ENCODE assay signal across 9 mouse cellular contexts in the genomic region with DNA sequence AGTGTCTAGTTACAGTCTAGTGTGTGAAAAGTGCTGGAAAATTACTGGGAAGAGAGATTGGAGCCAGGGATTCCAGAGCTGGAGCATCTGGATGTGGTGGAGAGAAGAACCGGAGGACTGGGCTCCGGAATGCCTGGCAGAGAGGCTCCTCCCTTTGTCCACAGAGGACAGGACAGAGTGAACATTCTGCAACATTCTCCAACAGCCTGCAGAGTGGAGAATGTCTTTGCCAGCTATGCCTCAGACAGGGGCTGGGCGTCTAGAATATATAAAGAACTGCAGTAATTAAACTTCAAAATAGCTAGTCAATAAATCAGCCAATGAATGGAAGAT. TPM values are rescaled to one million over a fixed set of nuclear protein-coding genes. Genes with fewer than 3 reads are reported as not detected.
DNase-seq lines count a peak whose midpoint lies in the region; ATAC-seq lines count a peak whose summit lies in the region.
"Had no signal": no experiment of that assay in that cellular context is flagged by ENCODE, and none has a peak within 500 bp of the region (broad histone marks: within the 10 kb centered on the region; RNA-seq: fewer than 3 reads in every experiment).

No protein-coding gene starts in this region.

- H3K27me3 ChIP-seq in forebrain, embryonic 14.5 days (replicated peaks; ENCODE audit: control insufficient read depth, insufficient read depth, low read length) = no peaks in the 10 kb centered on the region
- H3K27me3 ChIP-seq in forebrain, embryonic 10.5 days (ENCODE audit: poor library complexity, severe bottlenecking) = peaks cover 18% of the 10 kb centered on the region
- no peaks in the 10 kb centered on the region for H3K27me3 ChIP-seq in midbrain, embryonic 13.5 days
- no peaks in the 10 kb centered on the region; the same call in 1 of the 2 replicates for H3K27me3 ChIP-seq in midbrain, embryonic 11.5 days (ENCODE audit: control insufficient read depth, insufficient read depth, low read length)
- no peaks in the 10 kb centered on the region for H3K27me3 ChIP-seq in stomach, embryonic 14.5 days (ENCODE audit: control insufficient read depth, insufficient read depth, low read length)

- no peak overlapping the region for H3K9ac ChIP-seq in forebrain, embryonic 14.5 days (ENCODE audit: low read length)
- peak overlapping the region; percentile 81 for H3K9ac ChIP-seq in midbrain, embryonic 13.5 days (replicated peaks)
- no peak overlapping the region for H3K9ac ChIP-seq in midbrain, embryonic 11.5 days (ENCODE audit: low read length)
- no peak overlapping the region for H3K9ac ChIP-seq in stomach, embryonic 14.5 days (replicated peaks; ENCODE audit: low read depth, low read length)

- DNase-seq in forebrain, embryonic 14.5 days (ENCODE audit: low spot score) = no peak
- no peak for DNase-seq in forebrain, embryonic 10.5 days (ENCODE audit: extremely low spot score, low spot score)
- no peak for DNase-seq in midbrain, embryonic 11.5 days (ENCODE audit: low spot score, missing footprints)
- peak; percentile 50 for DNase-seq in kidney, postnatal 10 days
- DNase-seq in thymus, postnatal 0 days (ENCODE audit: low spot score) = no peak
- no peak for DNase-seq in testis, postnatal 10 days (ENCODE audit: low spot score)
- DNase-seq: lung, adult 2 months had no signal

- no peak overlapping the region for H3K27ac ChIP-seq in forebrain, embryonic 14.5 days (ENCODE audit: low read depth, low read length)
- H3K27ac ChIP-seq in forebrain, embryonic 10.5 days = no peak overlapping the region
- H3K27ac ChIP-seq in midbrain, embryonic 13.5 days = no peak overlapping the region
- H3K27ac ChIP-seq in midbrain, embryonic 11.5 days (ENCODE audit: low read depth, low read length) = no peak overlapping the region
- H3K27ac ChIP-seq in stomach, embryonic 14.5 days (ENCODE audit: low read length) = no peak overlapping the region

- no peaks in the 10 kb centered on the region for H3K36me3 ChIP-seq in forebrain, embryonic 14.5 days (ENCODE audit: control insufficient read depth, insufficient read depth, low read length)
- no peaks in the 10 kb centered on the region for H3K36me3 ChIP-seq in forebrain, embryonic 10.5 days (replicated peaks)
- no peaks in the 10 kb centered on the region for H3K36me3 ChIP-seq in midbrain, embryonic 13.5 days
- no peaks in the 10 kb centered on the region for H3K36me3 ChIP-seq in midbrain, embryonic 11.5 days (ENCODE audit: control insufficient read depth, insufficient read depth, low read length)
- H3K36me3 ChIP-seq in stomach, embryonic 14.5 days (ENCODE audit: control insufficient read depth, insufficient read depth, low read length) = no peaks in the 10 kb centered on the region

- H3K9me3 ChIP-seq in forebrain, embryonic 14.5 days (replicated peaks; ENCODE audit: control insufficient read depth, low read length) = no peaks in the 10 kb centered on the region
- no peaks in the 10 kb centered on the region for H3K9me3 ChIP-seq in forebrain, embryonic 10.5 days
- H3K9me3 ChIP-seq in midbrain, embryonic 13.5 days = no peaks in the 10 kb centered on the region
- H3K9me3 ChIP-seq in midbrain, embryonic 11.5 days (ENCODE audit: control insufficient read depth, low read length) = no peaks in the 10 kb centered on the region
- H3K9me3 ChIP-seq in stomach, embryonic 14.5 days (ENCODE audit: control insufficient read depth, low read depth, low read length) = no peaks in the 10 kb centered on the region

- 65% methylated on average over 3 of the region's 3 CpGs for WGBS in forebrain, embryonic 14.5 days
- WGBS in forebrain, embryonic 10.5 days = 76% methylated on average over 3 of the region's 3 CpGs
- WGBS in midbrain, embryonic 13.5 days = 64% methylated on average over 3 of the region's 3 CpGs
- WGBS in midbrain, embryonic 11.5 days = 77% methylated on average over 3 of the region's 3 CpGs
- 37% methylated on average over 3 of the region's 3 CpGs for WGBS in stomach, embryonic 14.5 days

- H3K4me3 ChIP-seq in forebrain, embryonic 14.5 days (ENCODE audit: low read depth, low read length) = no peak overlapping the region; the same call in 1 of the 2 replicates
- no peak overlapping the region for H3K4me3 ChIP-seq in forebrain, embryonic 10.5 days
- H3K4me3 ChIP-seq in midbrain, embryonic 13.5 days (replicated peaks) = peak overlapping the region; percentile 64
- no peak overlapping the region for H3K4me3 ChIP-seq in midbrain, embryonic 11.5 days (ENCODE audit: low read depth, low read length)
- H3K4me3 ChIP-seq in stomach, embryonic 14.5 days (ENCODE audit: low read depth, low read length) = peak overlapping the region; percentile 51; the same call in 1 of the 2 replicates

- H3K4me1 ChIP-seq in forebrain, embryonic 14.5 days (ENCODE audit: control insufficient read depth, insufficient read depth, low read length) = no peaks in the 10 kb centered on the region; the same call in 1 of the 2 replicates
- peaks cover 7% of the 10 kb centered on the region; the same call in 1 of the 2 replicates for H3K4me1 ChIP-seq in forebrain, embryonic 10.5 days
- peaks cover 5% of the 10 kb centered on the region for H3K4me1 ChIP-seq in midbrain, embryonic 13.5 days (replicated peaks)
- no peaks in the 10 kb centered on the region for H3K4me1 ChIP-seq in midbrain, embryonic 11.5 days (ENCODE audit: control insufficient read depth, insufficient read depth, low read length)
- H3K4me1 ChIP-seq in stomach, embryonic 14.5 days (ENCODE audit: control insufficient read depth, insufficient read depth, low read length) = peaks cover 6% of the 10 kb centered on the region; the same call in 1 of the 2 replicates

- ATAC-seq in forebrain, embryonic 14.5 days = no peak
- no peak for ATAC-seq in midbrain, embryonic 13.5 days
- ATAC-seq in midbrain, embryonic 11.5 days (ENCODE audit: low FRiP score) = no peak
- no peak for ATAC-seq in stomach, embryonic 14.5 days (ENCODE audit: insufficient number of reproducible peaks, insufficient read depth, low FRiP score, low read depth)

- H3K4me2 ChIP-seq in forebrain, embryonic 14.5 days (ENCODE audit: low read length) = peak overlapping the region; percentile 98
- H3K4me2 ChIP-seq in midbrain, embryonic 13.5 days (replicated peaks) = peak overlapping the region; percentile 92
- H3K4me2 ChIP-seq in midbrain, embryonic 11.5 days = no peak overlapping the region
- H3K4me2 ChIP-seq in stomach, embryonic 14.5 days (replicated peaks; ENCODE audit: low read depth, low read length) = peak overlapping the region; percentile 83

RNA-seq across cellular contexts. Expression of a gene that starts 2.7 kb away (rescaled TPM):
- not detected in 2 replicates for polyA plus RNA-seq in forebrain, embryonic 14.5 days (2014; fragmentation: Nextera tagmentation; extraction: Ambion mirVana)
- not detected in 2 replicates for polyA plus RNA-seq in forebrain, embryonic 10.5 days (2016; fragmentation: Nextera tagmentation; extraction: Ambion mirVana)
- polyA plus RNA-seq in midbrain, embryonic 13.5 days (2015; fragmentation: Nextera tagmentation; extraction: Ambion mirVana) = not detected in 2 replicates
- not detected in 2 replicates for polyA plus RNA-seq in midbrain, embryonic 11.5 days (2014; fragmentation: Nextera tagmentation; extraction: Ambion mirVana)
- 0.22 TPM in 1 of 2 replicates, not detected in the other for polyA plus RNA-seq in stomach, embryonic 14.5 days (2014; fragmentation: Nextera tagmentation; extraction: Ambion mirVana)
- polyA plus RNA-seq in thymus, postnatal 0 days (2015; fragmentation: Nextera tagmentation; extraction: Ambion mirVana) = 0.12 TPM in 1 of 2 replicates, not detected in the other
- polyA plus RNA-seq: lung, adult 2 months had no signal

RNA-seq across cellular contexts. Expression of a gene that starts 36.1 kb away (rescaled TPM):
- not detected in 2 replicates for polyA plus RNA-seq in forebrain, embryonic 14.5 days (2014; fragmentation: Nextera tagmentation; extraction: Ambion mirVana)
- polyA plus RNA-seq in forebrain, embryonic 10.5 days (2016; fragmentation: Nextera tagmentation; extraction: Ambion mirVana) = not detected in 2 replicates
- not detected in 2 replicates for polyA plus RNA-seq in midbrain, embryonic 13.5 days (2015; fragmentation: Nextera tagmentation; extraction: Ambion mirVana)
- not detected in 2 replicates for polyA plus RNA-seq in midbrain, embryonic 11.5 days (2014; fragmentation: Nextera tagmentation; extraction: Ambion mirVana)
- not detected in 2 replicates for polyA plus RNA-seq in stomach, embryonic 14.5 days (2014; fragmentation: Nextera tagmentation; extraction: Ambion mirVana)
- polyA plus RNA-seq in thymus, postnatal 0 days (2015; fragmentation: Nextera tagmentation; extraction: Ambion mirVana) = 0.07 and 0.17 TPM in 2 replicates
- polyA plus RNA-seq: lung, adult 2 months had no signal

RNA-seq across cellular contexts. Expression of a gene that starts 51.5 kb away (rescaled TPM):
- 9.9 and 10.9 TPM in 2 replicates for polyA plus RNA-seq in forebrain, embryonic 14.5 days (2014; fragmentation: Nextera tagmentation; extraction: Ambion mirVana)
- polyA plus RNA-seq in forebrain, embryonic 10.5 days (2016; fragmentation: Nextera tagmentation; extraction: Ambion mirVana) = 21.0 and 22.0 TPM in 2 replicates
- polyA plus RNA-seq in midbrain, embryonic 13.5 days (2015; fragmentation: Nextera tagmentation; extraction: Ambion mirVana) = 9.5 TPM in 2 replicates
- 27.4 and 31.1 TPM in 2 replicates for polyA plus RNA-seq in midbrain, embryonic 11.5 days (2014; fragmentation: Nextera tagmentation; extraction: Ambion mirVana)
- 22.7 and 23.5 TPM in 2 replicates for polyA plus RNA-seq in stomach, embryonic 14.5 days (2014; fragmentation: Nextera tagmentation; extraction: Ambion mirVana)
- polyA plus RNA-seq in thymus, postnatal 0 days (2015; fragmentation: Nextera tagmentation; extraction: Ambion mirVana) = 32.3 and 35.0 TPM in 2 replicates

Comparison
In these comparisons a context has a peak if more than half of its experiments do, and no peak if none do; other contexts are left out.
1. H3K4me3 ChIP-seq: peak in midbrain, embryonic 13.5 days (single experiment) and stomach, embryonic 14.5 days (single experiment); none in forebrain, embryonic 14.5 days (single experiment), forebrain, embryonic 10.5 days (single experiment) and midbrain, embryonic 11.5 days (single experiment).